Mouse (Mus musculus): Measurements from ENCODE around the gene Glod5.

- TF ChIP-seq CTCF (IDR thresholded peaks at IDR 0.05) (no peak), EP300 (IDR thresholded peaks at IDR 0.05) (no peak)
Measured at GRCm38 (mm10) chrX:8024795-8025194, 6.5 kb upstream of the Glod5 start.

Data from lung, postnatal 0 days (tissue).